12 mouse cellular contexts compared by ENCODE assay signal in the genomic region with DNA sequence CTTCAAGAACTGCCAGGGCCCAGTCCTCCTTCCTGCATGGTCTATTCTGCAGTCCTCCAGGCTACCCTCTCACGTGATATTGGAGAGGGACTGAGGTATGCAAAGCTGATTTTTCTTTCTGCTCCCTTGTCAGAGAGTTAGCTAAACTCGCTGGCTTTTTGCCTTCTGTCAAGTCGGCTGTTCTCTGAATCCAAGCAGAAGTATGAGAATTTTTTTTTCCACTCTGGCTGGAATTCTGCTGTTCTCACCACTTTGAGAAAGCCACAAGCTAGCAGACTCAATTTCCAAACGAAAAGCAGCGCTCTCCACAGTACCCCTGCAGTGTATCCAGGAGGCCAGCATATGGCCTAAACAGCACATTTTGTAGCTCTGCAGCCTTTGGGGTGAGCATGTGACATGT. TPM values are rescaled to one million over a fixed set of nuclear protein-coding genes. Genes with fewer than 3 reads are reported as not detected.
A peak's percentile ranks its signal among the peaks of the same experiment; 100 is the strongest.
DNase-seq lines count a peak whose midpoint lies in the region; ATAC-seq and TF ChIP-seq lines count a peak whose summit lies in the region.
"Had no signal": no experiment of that assay in that cellular context is flagged by ENCODE, and none has a peak within 500 bp of the region (broad histone marks: within the 10 kb centered on the region; RNA-seq: fewer than 3 reads in every experiment).

No protein-coding gene starts in this region.

- TF ChIP-seq POLR2A in limb, embryonic 14.5 days (IDR thresholded peaks at IDR 0.05; ENCODE audit: borderline replicate concordance, extremely low read depth, insufficient read depth, insufficient read length): no peak

- H3K9ac ChIP-seq in forebrain, embryonic 14.5 days (ENCODE audit: low read length): no peak overlapping the region
- H3K9ac ChIP-seq in forebrain, embryonic 12.5 days: no peak overlapping the region
- no peak overlapping the region for H3K9ac ChIP-seq in limb, embryonic 14.5 days (ENCODE audit: low read depth, low read length, severe bottlenecking)
- no peak overlapping the region for H3K9ac ChIP-seq in midbrain, embryonic 15.5 days
- H3K9ac ChIP-seq: hindbrain, embryonic 15.5 days had no signal

- H3K4me2 ChIP-seq in forebrain, embryonic 14.5 days (ENCODE audit: low read length): no peak overlapping the region
- H3K4me2 ChIP-seq in forebrain, embryonic 12.5 days: no peak overlapping the region
- H3K4me2 ChIP-seq in limb, embryonic 14.5 days (replicated peaks; ENCODE audit: low read depth, low read length, severe bottlenecking): no peak overlapping the region
- no peak overlapping the region for H3K4me2 ChIP-seq in midbrain, embryonic 15.5 days
- H3K4me2 ChIP-seq: hindbrain, embryonic 15.5 days had no signal

- H3K4me1 ChIP-seq in forebrain, embryonic 14.5 days (ENCODE audit: control insufficient read depth, insufficient read depth, low read length): peaks cover 5% of the 10 kb centered on the region
- H3K4me1 ChIP-seq in forebrain, embryonic 12.5 days: no peaks in the 10 kb centered on the region
- no peaks in the 10 kb centered on the region for H3K4me1 ChIP-seq in limb, embryonic 14.5 days (ENCODE audit: control insufficient read depth, insufficient read depth, low read length)
- no peaks in the 10 kb centered on the region for H3K4me1 ChIP-seq in midbrain, embryonic 15.5 days
- H3K4me1 ChIP-seq: hindbrain, embryonic 15.5 days had no signal

- no peaks in the 10 kb centered on the region for H3K9me3 ChIP-seq in forebrain, embryonic 14.5 days (replicated peaks; ENCODE audit: control insufficient read depth, low read length)
- H3K9me3 ChIP-seq in forebrain, embryonic 12.5 days: no peaks in the 10 kb centered on the region
- H3K9me3 ChIP-seq in limb, embryonic 14.5 days (ENCODE audit: control insufficient read depth, low read length): no peaks in the 10 kb centered on the region
- H3K9me3 ChIP-seq in midbrain, embryonic 15.5 days: no peaks in the 10 kb centered on the region
- H3K9me3 ChIP-seq: hindbrain, embryonic 15.5 days had no signal

- DNase-seq in forebrain, embryonic 14.5 days (ENCODE audit: low spot score): peak; percentile 10
- DNase-seq in layer of hippocampus, adult 9-11 months: peak; percentile 37
- no peak for DNase-seq in layer of hippocampus, adult 8-10 months (ENCODE audit: low spot score in 2 of 2)
- peak; percentile 38 for DNase-seq in adipocyte (ENCODE audit: low spot score)
- peak; percentile 51 for DNase-seq in limb, embryonic 14.5 days (ENCODE audit: low spot score)
- no peak for DNase-seq in thymus, adult 18-20 months
- DNase-seq: adrenal gland, postnatal 36 days; cerebellum, adult 11-12 months; kidney, adult 8-10 months had no signal

- no peaks in the 10 kb centered on the region for H3K36me3 ChIP-seq in forebrain, embryonic 14.5 days (ENCODE audit: control insufficient read depth, insufficient read depth, low read length)
- H3K36me3 ChIP-seq in forebrain, embryonic 12.5 days (replicated peaks): no peaks in the 10 kb centered on the region
- H3K36me3 ChIP-seq in limb, embryonic 14.5 days (ENCODE audit: control insufficient read depth, insufficient read depth, low read length): no peaks in the 10 kb centered on the region
- H3K36me3 ChIP-seq in midbrain, embryonic 15.5 days (replicated peaks): no peaks in the 10 kb centered on the region
- H3K36me3 ChIP-seq: hindbrain, embryonic 15.5 days had no signal

- no peak for ATAC-seq in forebrain, embryonic 14.5 days
- no peak for ATAC-seq in forebrain, embryonic 12.5 days (ENCODE audit: low FRiP score)
- peak; percentile 15; the same call in 1 of the 2 replicates for ATAC-seq in limb, embryonic 14.5 days (ENCODE audit: low FRiP score, low read depth)
- ATAC-seq in midbrain, embryonic 15.5 days (replicated peaks): no peak

- no peaks in the 10 kb centered on the region for H3K27me3 ChIP-seq in forebrain, embryonic 14.5 days (replicated peaks; ENCODE audit: control insufficient read depth, insufficient read depth, low read length)
- H3K27me3 ChIP-seq in forebrain, embryonic 12.5 days: no peaks in the 10 kb centered on the region
- H3K27me3 ChIP-seq in limb, embryonic 14.5 days (ENCODE audit: control insufficient read depth, insufficient read depth, low read length): no peaks in the 10 kb centered on the region
- no peaks in the 10 kb centered on the region for H3K27me3 ChIP-seq in midbrain, embryonic 15.5 days (replicated peaks)
- H3K27me3 ChIP-seq: hindbrain, embryonic 15.5 days had no signal

- no peak overlapping the region for H3K4me3 ChIP-seq in forebrain, embryonic 14.5 days (ENCODE audit: low read depth, low read length)
- H3K4me3 ChIP-seq in forebrain, embryonic 12.5 days (replicated peaks): no peak overlapping the region
- no peak overlapping the region for H3K4me3 ChIP-seq in limb, embryonic 14.5 days (replicated peaks; ENCODE audit: low read length)
- H3K4me3 ChIP-seq in midbrain, embryonic 15.5 days: no peak overlapping the region
- H3K4me3 ChIP-seq: hindbrain, embryonic 15.5 days had no signal

- peak overlapping the region; percentile 24; the same call in 1 of the 2 replicates for H3K27ac ChIP-seq in forebrain, embryonic 14.5 days (ENCODE audit: low read depth, low read length)
- H3K27ac ChIP-seq in forebrain, embryonic 12.5 days: no peak overlapping the region
- no peak overlapping the region for H3K27ac ChIP-seq in limb, embryonic 14.5 days (replicated peaks; ENCODE audit: low read depth, low read length)
- H3K27ac ChIP-seq in midbrain, embryonic 15.5 days: no peak overlapping the region
- H3K27ac ChIP-seq: hindbrain, embryonic 15.5 days had no signal

- WGBS in forebrain, embryonic 14.5 days: 75% methylated on average over 5 of the region's 5 CpGs
- WGBS in forebrain, embryonic 12.5 days: 78% methylated on average over 5 of the region's 5 CpGs
- 40% methylated on average over 5 of the region's 5 CpGs for WGBS in limb, embryonic 14.5 days
- WGBS in midbrain, embryonic 15.5 days: 73% methylated on average over 5 of the region's 5 CpGs

RNA-seq across cellular contexts. Expression of a gene that starts 30.0 kb away (rescaled TPM):
- polyA plus RNA-seq in forebrain, embryonic 14.5 days (2014; fragmentation: Nextera tagmentation; extraction: Ambion mirVana): 1.3 and 1.4 TPM in 2 replicates
- 1.00 and 1.1 TPM in 2 replicates for polyA plus RNA-seq in forebrain, embryonic 12.5 days (2016; fragmentation: Nextera tagmentation; extraction: Ambion mirVana)
- 10 to 100 TPM in 2 of 4 experiments, 1 to 10 TPM in 2; 3.5 to 10.8 (median 6.9) TPM for total RNA-seq in layer of hippocampus, adult 8-10 months (2022)
- 2.8 and 2.9 TPM in 2 replicates for polyA plus RNA-seq in limb, embryonic 14.5 days (2012; rRNA removed)
- polyA plus RNA-seq in limb, embryonic 14.5 days (2014; fragmentation: Nextera tagmentation; extraction: Ambion mirVana): 3.6 and 4.7 TPM in 2 replicates
- polyA plus RNA-seq in midbrain, embryonic 15.5 days (2015; fragmentation: Nextera tagmentation; extraction: Ambion mirVana): 1.2 and 1.6 TPM in 2 replicates

Comparison
In these comparisons a context has a peak if more than half of its experiments do, and no peak if none do; other contexts are left out.
1. DNase-seq: peak in forebrain, embryonic 14.5 days (single experiment), layer of hippocampus, adult 9-11 months (single experiment), adipocyte (single experiment) and limb, embryonic 14.5 days (single experiment); none in layer of hippocampus, adult 8-10 months (0 of 2) and thymus, adult 18-20 months (0 of 2).